Mouse (Mus musculus) megakaryocyte progenitor cell, adult 5-6 weeks (primary cell): Measurements from ENCODE around the gene Bmpr2. TPM values are rescaled to one million over a fixed set of nuclear protein-coding genes. Genes with fewer than 3 reads are reported as not detected.

Experiments used
- ATAC-seq: replicated peaks from 2 replicates; pipeline ENCODE4 v1.8.0; 2016; ENCODE audit warnings: mild to moderate bottlenecking, moderate TSS enrichment, inconsistent platforms; ENCODE audit not compliant: poor library complexity
- total RNA-seq, 2 experiments: library from RNA; stranded (forward) in 1 of 2; stranded (reverse) in 1 of 2; fragments of 157-497, 149-512 nt in 1 of 2; fragments of 200-1000 nt in 1 of 2; gene quantifications; 2 replicates each; pipeline versions ENCODE4 v1.2.3 to v1.2.4; 2015 to 2017

The Bmpr2 gene
- total RNA-seq, 2 experiments from 2014 or later, result 6.0 to 13.5 TPM

GRCm38 (mm10) chr1:59789741-59790140 lies 26.5 kb downstream of the Bmpr2 start:
- ATAC-seq, result no peak

- no peak for ATAC-seq
These were observed 32.1 kb downstream of the Bmpr2 start for GRCm38 (mm10) chr1:59795336-59795735.

- no peak for ATAC-seq
These were observed 34.7 kb downstream of the Bmpr2 start for GRCm38 (mm10) chr1:59797865-59798264.

- ATAC-seq, result peak; percentile 63
These were observed 41.2 kb downstream of the Bmpr2 start for GRCm38 (mm10) chr1:59804363-59804762.

GRCm38 (mm10) chr1:59809921-59810320 lies 46.7 kb downstream of the Bmpr2 start:
- 0 out of 2 replicates have a peak, but pooled peaks have one; percentile 11 for ATAC-seq

- ATAC-seq, result no peak
These were observed 49.6 kb downstream of the Bmpr2 start for GRCm38 (mm10) chr1:59812782-59813181.

GRCm38 (mm10) chr1:59825421-59825820 lies 62.2 kb downstream of the Bmpr2 start:
- ATAC-seq, result no peak

GRCm38 (mm10) chr1:59826583-59826982 lies 63.4 kb downstream of the Bmpr2 start:
- no peak for ATAC-seq

- ATAC-seq, result no peak
These were observed 66.2 kb downstream of the Bmpr2 start for GRCm38 (mm10) chr1:59829410-59829809.

- ATAC-seq, result peak; percentile 96
These were observed 67.0 kb downstream of the Bmpr2 start for GRCm38 (mm10) chr1:59830194-59830593.

- no peak for ATAC-seq
These were observed 70.5 kb downstream of the Bmpr2 start for GRCm38 (mm10) chr1:59833723-59834122.

GRCm38 (mm10) chr1:59848327-59848726 lies 85.1 kb downstream of the Bmpr2 start:
- no peak for ATAC-seq

GRCm38 (mm10) chr1:59859046-59859445 lies 95.8 kb downstream of the Bmpr2 start:
- ATAC-seq, result no peak

GRCm38 (mm10) chr1:59862144-59862543 lies 98.9 kb downstream of the Bmpr2 start:
- ATAC-seq, result no peak

GRCm38 (mm10) chr1:59868041-59868440 lies 104.8 kb downstream of the Bmpr2 start:
- no peak for ATAC-seq

- ATAC-seq, result no peak
These were observed 110.8 kb downstream of the Bmpr2 start for GRCm38 (mm10) chr1:59874023-59874422.

GRCm38 (mm10) chr1:59878098-59878497 lies 114.9 kb downstream of the Bmpr2 start:
- ATAC-seq, result no peak

- ATAC-seq, result peak; percentile 92
These were observed 120.3 kb downstream of the Bmpr2 start for GRCm38 (mm10) chr1:59883349-59884134.

- no peak for ATAC-seq
These were observed 123.7 kb downstream of the Bmpr2 start for GRCm38 (mm10) chr1:59886899-59887298.

GRCm38 (mm10) chr1:59888018-59888417 lies 124.8 kb downstream of the Bmpr2 start:
- no peak for ATAC-seq

GRCm38 (mm10) chr1:59891185-59891584 lies 128.0 kb downstream of the Bmpr2 start:
- no peak for ATAC-seq

GRCm38 (mm10) chr1:59892777-59893176 lies 129.6 kb downstream of the Bmpr2 start:
- no peak for ATAC-seq

- peak; percentile 60 for ATAC-seq
These were observed 130.8 kb downstream of the Bmpr2 start for GRCm38 (mm10) chr1:59894025-59894424.
